Mouse (Mus musculus) heart, adult 9 months (tissue): ENCODE data around the gene Pds5a.
"Not testable (repeated sequence)": the region's sequence is repeated elsewhere in the genome, so short reads cannot be mapped to it uniquely, and the experiment has no call there.

Experiments used
- DNase-seq, 2 experiments: peaks; one replicate each; pipeline ENCODE4 v3.0.0; 2022; ENCODE audit warnings: low spot score in 2 of 2

The Pds5a gene

DNA sequence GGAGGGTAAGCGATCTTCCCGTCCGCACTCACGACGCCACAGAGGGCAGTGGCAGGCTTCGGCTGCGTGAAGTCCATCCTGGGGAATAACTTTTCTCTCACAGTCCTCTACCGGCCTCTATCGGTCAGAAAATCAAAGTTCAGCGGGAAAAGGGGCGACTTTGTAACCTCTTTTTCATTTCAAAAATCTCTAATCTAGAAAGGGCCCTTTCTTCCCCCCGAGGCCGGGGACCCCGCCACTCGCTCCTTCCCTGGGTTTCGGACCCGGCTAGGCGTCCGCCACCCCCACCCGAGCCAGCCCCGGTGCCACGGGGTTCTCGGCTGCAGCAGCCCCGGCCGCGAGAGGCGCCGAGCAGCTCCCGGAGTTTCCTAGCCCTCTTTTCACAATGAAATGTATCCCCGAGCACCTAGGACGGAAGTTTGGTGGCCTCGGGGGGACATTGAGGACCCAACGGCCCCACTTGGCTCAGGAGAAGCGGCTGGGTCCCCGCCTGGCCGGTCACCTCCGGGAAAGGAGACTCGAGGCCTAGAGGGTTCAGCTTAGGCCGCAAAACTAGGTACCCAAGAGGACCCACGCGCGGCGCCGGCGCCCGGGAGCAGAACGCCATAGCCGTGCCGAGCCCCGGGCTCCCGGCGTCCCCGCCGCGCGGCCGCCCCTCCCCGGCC is 1.1 kb downstream of the Pds5a start:
- DNase-seq, result peak; percentile 70 to 80

- DNase-seq, result not testable (repeated sequence)
These were observed 4.0 kb downstream of the Pds5a start for GRCm38 (mm10) chr5:65694076-65694475.

DNA sequence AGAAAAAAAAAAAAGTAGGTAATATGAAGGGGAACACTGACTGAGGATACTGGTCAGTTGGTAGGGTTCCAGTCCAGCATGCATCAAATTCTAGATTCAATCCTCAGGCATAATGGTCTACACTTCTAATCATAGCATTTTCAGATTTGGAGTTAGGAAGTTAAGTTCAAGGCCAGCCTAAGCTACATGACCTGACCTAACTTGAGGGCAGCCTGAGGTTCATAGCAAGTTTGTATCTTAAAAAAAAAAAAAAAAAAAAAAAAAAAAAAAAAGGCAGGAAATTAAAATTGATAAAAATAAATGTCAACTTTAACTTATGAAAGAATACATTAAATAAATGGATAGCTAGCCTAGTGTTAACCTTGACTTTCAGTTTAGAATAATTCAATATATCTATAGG is 5.1 kb downstream of the Pds5a start:
- no peak for DNase-seq

DNA sequence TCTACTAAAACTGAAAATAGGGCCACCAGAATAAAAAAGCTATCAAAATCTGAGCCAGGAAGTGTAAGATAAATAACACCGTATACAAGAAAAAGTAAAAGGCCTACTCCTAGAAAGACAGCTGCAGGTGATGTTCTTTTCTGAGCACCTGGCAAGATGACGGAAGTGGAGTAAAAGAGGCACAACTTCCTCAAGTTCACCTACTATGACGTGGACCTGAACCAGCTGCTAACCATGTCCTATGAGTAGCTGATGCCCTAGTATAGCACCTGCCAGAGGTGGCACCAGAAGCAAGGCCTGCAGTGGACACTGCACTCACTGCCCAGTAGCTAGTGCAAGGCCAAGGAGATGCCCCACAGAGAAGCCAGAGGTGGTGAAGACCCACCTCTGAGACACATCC is 9.3 kb downstream of the Pds5a start:
- no peak for DNase-seq

GRCm38 (mm10) chr5:65686806-65687205 is 11.3 kb downstream of the Pds5a start:
- no peak for DNase-seq

GRCm38 (mm10) chr5:65678826-65679225 is 19.2 kb downstream of the Pds5a start:
- DNase-seq, result peak; percentile 28 to 46

- no peak for DNase-seq
These were observed 25.9 kb downstream of the Pds5a start for GRCm38 (mm10) chr5:65672162-65672561.

DNA sequence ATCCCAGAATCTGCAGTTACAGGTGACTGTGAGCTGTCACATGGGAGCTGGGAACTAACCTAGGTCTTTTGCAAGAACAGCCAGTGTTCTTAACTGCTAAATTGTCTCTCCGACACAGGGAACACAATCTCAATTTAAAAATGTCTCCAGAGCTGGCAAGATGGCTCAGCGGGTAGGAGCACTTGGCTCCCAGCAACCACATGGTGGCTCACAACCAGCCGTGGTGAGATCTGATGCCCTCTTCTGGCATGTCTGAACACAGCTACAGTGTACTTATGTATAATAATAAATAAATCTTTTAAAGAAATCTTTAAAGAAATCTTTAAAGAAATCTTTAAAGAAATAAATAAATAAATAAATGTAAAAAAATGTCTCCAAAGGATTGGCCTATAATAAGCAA is 30.4 kb downstream of the Pds5a start:
- no peak for DNase-seq

GRCm38 (mm10) chr5:65665370-65665769 is 32.7 kb downstream of the Pds5a start:
- DNase-seq, result no peak

GRCm38 (mm10) chr5:65661958-65662357 is 36.1 kb downstream of the Pds5a start:
- no peak for DNase-seq

- DNase-seq, result no peak
These were observed 44.3 kb downstream of the Pds5a start for GRCm38 (mm10) chr5:65653786-65654185.

DNA sequence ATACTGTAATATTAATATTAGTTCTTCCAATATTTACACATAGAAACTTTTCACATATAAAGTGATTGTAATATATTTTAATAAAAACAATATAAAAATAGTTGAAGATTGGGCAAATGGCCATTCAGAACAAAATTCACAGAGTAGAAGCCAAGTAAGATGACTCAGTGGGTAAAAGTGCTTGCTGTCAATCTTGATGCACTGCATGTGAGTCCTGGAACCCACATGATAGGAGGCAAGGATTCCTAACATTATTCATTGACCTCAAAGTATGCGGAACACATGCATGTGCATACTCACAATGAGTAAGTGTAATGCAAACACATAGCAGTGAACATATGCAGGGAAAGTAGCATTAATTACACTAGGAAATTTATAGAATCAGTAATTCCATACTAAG is 59.2 kb downstream of the Pds5a start:
- no peak for DNase-seq

DNA sequence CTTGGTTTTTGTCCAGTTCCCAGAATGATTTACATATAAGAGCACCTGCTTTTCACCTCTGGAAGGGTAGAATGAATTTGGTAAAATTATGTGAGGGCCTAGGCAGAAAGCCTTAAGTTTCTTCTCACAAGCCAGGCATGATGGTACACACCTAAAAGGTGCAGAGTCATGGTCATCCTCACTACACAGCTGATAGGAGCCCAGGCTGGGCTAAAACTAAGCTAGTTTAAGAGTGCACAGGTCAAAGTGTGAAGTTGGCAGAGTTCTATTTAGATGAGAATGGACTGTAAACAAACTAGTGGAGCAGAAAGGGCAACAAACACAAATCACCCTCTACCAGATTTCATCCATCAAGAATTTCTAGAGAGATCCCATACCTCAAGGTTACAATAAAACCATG is 73.7 kb downstream of the Pds5a start:
- DNase-seq, result no peak

DNA sequence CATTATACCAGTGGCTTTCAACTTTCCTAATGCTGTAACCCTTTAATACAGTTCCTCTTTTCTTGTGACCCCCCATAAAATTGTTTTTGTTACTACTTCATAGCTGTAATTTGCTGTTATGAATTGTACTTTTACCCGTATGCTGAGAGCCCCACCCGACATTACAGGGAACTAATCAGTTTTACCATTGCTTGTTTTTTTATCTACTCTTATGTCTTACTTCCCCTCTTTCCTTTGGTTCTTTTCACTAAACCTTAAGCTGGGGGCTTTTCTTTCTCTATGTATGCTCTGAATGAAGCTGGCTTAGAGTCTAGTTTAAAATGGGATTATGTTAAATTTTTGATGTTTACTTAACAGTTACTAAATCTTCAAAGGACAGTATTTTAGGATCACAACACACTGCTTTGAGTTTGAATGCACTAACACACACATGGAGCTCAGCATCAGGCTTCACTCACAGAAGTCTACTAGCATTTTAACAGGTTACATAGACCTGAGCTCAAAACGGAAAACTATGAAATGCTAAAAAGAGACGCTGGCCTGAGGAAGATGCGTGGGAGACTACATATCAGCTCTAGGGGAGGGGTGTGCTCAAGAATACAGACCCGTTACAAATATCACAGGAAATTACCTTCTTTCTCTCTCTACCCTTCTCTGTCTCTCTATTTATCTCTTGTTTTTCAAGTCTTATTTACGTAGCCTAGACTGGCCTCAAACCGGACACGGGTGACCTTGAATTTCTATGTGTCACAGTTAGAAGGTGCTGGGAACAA is 84.7 kb downstream of the Pds5a start:
- no peak for DNase-seq

GRCm38 (mm10) chr5:65610541-65610940 is 87.5 kb downstream of the Pds5a start:
- DNase-seq, result no peak

DNA sequence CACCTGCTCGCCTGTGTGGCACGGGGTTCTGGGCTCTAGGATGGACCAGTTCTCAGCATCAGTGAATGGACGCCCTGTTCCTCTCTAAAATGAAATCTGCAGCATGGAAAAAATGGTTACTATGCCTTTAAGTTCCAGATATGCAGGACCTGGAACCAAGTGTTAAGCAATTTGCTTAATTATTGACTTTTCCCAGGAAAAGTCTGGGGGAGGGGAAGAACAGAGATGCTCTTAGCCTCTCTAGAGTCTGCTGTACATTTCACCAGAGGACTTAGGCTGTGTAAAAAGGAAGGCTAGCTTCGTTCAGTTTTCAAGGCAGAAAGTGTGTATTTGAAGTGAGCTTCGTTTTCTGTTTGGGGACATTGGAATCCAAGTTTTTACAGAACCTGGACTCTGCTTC is 88.3 kb downstream of the Pds5a start:
- no peak for DNase-seq

- no peak for DNase-seq
These were observed 91.3 kb downstream of the Pds5a start for GRCm38 (mm10) chr5:65606820-65607219.

- DNase-seq, result no peak
These were observed 98.4 kb downstream of the Pds5a start for GRCm38 (mm10) chr5:65599681-65600080.

- DNase-seq, result no peak
These were observed 105.7 kb downstream of the Pds5a start for GRCm38 (mm10) chr5:65592421-65592820.

GRCm38 (mm10) chr5:65590199-65590598 is 107.9 kb downstream of the Pds5a start:
- DNase-seq, result no peak

DNA sequence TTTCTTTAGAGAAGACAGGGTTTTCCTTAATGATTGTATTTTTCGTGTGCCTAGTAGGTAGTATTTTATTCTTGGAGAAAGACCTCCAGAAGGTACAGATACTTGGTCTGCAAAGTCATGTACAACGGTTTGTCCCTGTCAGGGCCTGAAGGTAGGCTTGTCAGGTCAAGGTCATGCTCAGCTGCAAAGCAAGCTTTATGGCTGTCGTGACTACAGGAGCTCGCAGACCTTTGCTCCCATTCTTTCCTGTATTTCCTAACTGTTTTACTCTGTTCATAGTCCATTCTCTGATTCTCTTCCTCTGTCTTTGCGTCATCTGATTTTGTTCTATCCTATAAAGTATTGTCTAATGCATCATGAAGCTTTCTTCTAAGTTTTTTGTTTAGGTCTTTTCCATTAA is 111.8 kb downstream of the Pds5a start:
- no peak for DNase-seq

DNA sequence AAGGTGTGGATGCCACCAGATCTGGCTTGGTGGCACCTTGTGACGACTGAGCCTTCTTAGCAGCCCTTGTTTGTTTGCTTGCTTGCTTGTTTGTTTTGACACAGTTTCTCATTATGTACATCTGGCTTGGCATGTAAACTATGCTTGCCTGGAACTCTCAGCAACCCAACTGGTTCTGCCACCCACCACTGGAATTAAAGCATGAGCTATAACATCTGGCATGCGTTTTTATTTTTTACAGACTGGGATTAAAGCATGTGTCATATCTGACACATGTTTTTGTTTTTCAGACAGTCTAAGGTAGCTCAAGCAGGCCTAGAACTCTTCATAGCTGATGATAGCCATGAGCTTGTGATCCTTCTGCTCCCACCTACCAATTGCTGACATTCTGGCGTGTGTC is 119.5 kb downstream of the Pds5a start:
- no peak for DNase-seq

DNA sequence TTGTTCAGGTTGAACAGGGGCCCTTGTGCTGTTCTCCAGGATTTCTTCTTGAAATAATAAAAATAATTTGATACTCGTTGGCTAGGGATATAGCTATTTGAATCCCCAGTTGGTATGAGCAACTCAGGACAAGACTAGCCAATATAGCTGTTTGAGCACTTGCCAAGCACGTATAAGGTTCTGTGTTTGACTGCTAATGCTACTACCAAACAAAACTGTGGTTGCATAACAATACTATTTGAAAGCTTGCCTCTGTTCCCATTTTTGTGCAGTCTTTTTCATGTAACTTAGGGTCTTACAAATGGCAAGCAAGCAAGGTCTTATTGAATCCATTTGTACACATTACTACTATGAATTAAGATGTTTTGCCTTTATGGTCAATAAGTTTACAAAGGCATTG is 122.2 kb downstream of the Pds5a start:
- DNase-seq, result no peak

DNA sequence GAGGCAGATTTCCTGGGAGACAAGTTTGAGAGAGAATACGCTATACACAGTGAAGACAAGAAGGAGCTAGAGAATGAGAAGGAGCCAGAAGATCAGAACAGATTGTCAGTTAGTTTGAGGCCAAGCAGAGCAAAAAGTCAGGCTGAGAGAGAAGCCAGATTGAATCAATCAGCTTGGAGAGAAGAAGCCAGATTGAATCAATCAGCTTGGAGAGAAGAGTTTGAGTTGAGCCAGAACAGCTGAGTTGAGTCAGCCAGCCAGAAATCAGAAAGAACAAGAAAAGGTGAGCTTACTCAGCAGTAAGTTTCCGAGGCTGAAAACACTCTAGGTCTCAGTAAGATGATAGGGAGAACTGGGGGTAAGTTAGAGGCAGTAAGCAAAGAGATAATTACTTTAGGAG is 123.2 kb downstream of the Pds5a start:
- DNase-seq, result no peak
